Mouse (Mus musculus) heart, adult 18-20 months (tissue): Measurements from ENCODE around the gene Slc37a1. TPM values are rescaled to one million over a fixed set of nuclear protein-coding genes. Genes with fewer than 3 reads are reported as not detected.

Experiments
- DNase-seq, 2 experiments: peaks; one replicate each; pipeline ENCODE4 v3.0.0; 2021 to 2022; ENCODE audit warnings: mixed read lengths in 1 of 2
- total RNA-seq, 2 experiments: library from RNA; stranded (reverse); gene quantifications; 2 replicates each; pipeline ENCODE4 v1.2.3; 2021

Slc37a1 gene
- total RNA-seq, 2 experiments from 2014 or later, result 7.5 to 10.3 TPM

DNA sequence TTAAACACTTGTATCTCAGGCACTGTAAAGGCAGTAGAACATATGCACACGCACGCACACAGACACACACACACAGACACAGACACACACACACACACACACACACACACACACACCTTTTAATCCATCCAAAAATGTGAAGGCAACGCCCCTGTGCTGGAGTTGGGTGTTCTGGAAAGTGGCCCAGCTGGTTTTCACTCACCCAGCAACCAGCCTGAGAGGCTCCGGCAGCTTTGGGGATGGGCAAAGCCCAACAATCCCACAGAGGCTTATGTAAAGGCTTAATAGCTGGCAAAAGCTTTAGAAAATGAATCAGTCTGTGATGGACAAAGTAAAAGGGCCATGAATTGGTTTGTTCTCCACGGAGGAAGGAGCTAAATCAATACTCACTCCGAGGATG lies 113.7 kb downstream of the Slc37a1 start:
- DNase-seq, result no peak

Other genes with a start within 250 kb of the Slc37a1 start
- 1 to 10 TPM; 7.9 to 8.9 TPM for gene Abcg1, start 229.1 kb upstream of the Slc37a1 start, total RNA-seq
- not detected for gene Tff3, start 157.1 kb upstream of the Slc37a1 start, total RNA-seq
- gene Tff2, start 142.5 kb upstream of the Slc37a1 start, total RNA-seq, result not detected
- gene Tff1, start 121.5 kb upstream of the Slc37a1 start, total RNA-seq, result not detected
- not detected for gene Tmprss3, start 87.8 kb upstream of the Slc37a1 start, total RNA-seq
- gene Ubash3a, start 78.9 kb upstream of the Slc37a1 start, total RNA-seq, result under 1 TPM in 1 of 2 experiments, not detected in 1; 0.54 TPM
- 1 to 10 TPM in 1 of 2 experiments, under 1 TPM in 1; 0.79 to 1.7 TPM for gene Rsph1, start 9.4 kb upstream of the Slc37a1 start, total RNA-seq
- 1 to 10 TPM; 3.4 to 3.8 TPM for gene Pde9a, start 99.4 kb downstream of the Slc37a1 start, total RNA-seq
- gene Wdr4, start 233.2 kb downstream of the Slc37a1 start, total RNA-seq, result 1 to 10 TPM; 5.8 to 6.5 TPM
- 1,000 to 10,000 TPM; 1,409 to 1,497 TPM for gene Ndufv3, start 233.3 kb downstream of the Slc37a1 start, total RNA-seq